Mouse (Mus musculus): Measurements from ENCODE around the gene Mrps17.
"Not testable (repeated sequence)": the region's sequence is repeated elsewhere in the genome, so short reads cannot be mapped to it uniquely, and the experiment has no call there.

Mrps17 gene

DNA sequence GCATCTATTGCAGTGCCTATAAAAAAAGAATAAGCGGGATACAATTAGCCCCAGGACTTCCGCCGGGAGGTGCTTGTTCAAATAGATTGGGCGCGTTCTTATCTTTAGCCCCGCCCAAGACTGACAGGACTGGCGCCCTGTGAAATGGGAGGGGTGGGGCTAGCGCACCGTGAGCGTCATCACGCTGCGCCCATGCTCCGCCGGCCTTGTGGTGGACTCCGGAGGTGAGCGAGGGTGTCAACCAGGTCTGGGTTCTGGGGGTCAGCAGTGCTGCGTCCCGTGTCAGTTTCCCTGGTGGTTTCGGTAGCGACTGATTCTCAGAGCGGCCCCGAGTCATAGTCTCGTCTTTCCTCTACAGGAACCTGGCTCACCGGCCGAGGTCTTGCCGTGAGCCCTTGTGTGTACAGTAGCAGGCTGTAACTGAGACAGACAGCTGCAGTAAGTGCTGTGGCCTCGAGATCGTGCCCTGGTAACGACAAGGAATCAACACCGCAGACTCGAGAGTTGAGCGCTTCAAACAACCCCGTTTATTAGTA lies at the start of gene Mrps17:
Gene Mrps17 (plus strand): TSS at position 172 of the 536 bp plus-strand sequence.
- DNase-seq (ENCODE audit: low spot score), result peak; percentile 89

DNA sequence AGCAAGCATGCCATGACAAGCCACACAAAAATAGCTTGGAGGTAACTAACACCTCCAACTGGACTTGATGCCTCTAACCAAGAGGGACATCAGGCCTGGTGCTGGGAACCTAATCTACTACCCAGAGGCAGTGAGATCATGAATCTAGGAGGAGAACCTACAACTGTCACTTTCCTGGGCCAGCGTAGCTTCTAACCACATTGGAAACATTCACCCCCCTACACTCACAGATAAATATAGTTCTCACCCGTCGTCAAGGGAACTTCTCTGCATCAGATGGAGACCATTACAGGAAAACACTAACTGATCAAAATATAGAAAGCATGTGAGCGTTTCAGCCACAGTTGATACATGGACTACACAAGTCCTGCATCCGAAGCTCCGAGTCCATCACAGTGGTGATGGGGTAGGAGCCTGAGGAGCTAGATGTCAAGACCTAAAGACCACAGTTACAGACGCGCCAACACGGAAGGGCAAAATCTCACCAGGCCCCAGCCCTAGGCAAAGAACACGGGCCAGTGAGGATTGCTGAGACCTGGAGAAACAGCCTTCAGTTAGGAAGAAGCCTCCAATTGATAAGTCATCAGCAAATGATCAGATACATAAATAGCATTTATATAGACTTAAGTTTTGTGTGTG lies 48.9 kb upstream of the Mrps17 start:
- no peak for DNase-seq (ENCODE audit: low spot score)

DNA sequence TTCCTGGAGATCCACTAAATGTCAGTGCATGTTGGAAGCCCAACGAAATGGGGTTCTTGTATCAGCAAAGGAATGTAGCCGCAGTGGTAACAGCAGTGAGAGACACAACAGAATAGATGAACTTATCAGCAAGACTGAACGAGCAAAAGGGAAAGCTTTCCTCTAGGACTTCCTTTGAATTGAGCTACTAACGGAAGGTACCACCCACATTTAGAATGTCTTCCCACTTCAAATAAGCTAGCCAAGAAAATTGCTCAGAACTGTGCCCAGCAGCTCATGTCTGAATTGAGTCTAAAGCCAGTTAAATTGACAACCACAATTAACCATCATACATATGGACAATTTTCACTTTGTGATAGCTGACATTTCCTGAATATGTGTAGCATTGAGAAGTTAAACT lies 47.4 kb upstream of the Mrps17 start:
- no peak for DNase-seq (ENCODE audit: low spot score)

DNA sequence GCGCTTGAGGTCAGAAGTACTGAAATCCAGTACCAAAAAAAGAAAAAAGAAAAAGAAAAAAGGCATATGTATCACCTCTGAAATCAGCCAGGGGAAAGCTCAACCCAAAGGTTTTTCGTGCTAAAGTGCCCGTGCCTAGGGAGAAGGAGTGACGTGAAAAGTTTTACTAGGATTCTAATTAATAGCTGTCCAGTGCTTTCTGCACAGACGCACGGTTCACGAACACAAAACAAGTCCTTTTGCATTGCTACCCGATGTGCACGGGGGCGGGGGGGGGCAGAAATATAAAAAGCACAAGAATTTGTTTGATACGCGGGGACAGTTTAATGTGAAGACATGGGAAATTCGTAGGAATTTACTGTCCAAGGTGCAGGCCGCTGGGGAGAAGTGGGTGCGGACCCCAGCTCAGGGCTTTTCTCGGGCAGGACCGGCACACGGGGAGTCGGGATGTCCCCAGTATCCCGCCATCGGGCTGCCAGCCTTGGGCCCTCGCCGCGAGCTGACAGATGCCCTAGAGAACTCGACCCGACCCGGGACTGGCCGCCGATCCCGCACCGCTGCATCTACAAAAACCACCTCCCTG lies 45.8 kb upstream of the Mrps17 start:
- no peak for DNase-seq (ENCODE audit: low spot score)

DNA sequence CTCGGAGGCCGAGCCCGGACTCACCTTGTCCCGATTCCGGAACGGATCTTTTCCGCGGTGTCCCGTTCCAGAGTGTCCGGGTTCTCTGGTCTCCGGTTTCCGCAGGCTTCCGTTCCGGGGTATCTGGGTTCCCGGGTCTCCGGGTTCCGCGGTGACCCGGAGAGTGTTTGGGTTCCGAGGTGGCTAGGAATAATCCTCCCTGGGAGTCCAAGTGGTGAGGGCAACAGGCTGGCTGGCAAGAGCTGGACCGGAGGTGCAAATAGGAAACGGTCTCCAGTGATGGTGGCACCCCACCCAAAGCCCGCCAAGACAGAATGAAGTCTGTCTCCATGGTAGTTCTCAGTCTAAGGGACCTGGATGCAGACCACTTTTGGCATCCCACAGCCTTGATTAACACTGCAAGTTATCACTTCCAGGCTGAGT lies 45.2 kb upstream of the Mrps17 start, which contains the start of gene Zfp11:
Gene Zfp11 (minus strand): TSS at position 64 of the 423 bp plus-strand sequence.
- peak; percentile 38 for DNase-seq (ENCODE audit: low spot score)

DNA sequence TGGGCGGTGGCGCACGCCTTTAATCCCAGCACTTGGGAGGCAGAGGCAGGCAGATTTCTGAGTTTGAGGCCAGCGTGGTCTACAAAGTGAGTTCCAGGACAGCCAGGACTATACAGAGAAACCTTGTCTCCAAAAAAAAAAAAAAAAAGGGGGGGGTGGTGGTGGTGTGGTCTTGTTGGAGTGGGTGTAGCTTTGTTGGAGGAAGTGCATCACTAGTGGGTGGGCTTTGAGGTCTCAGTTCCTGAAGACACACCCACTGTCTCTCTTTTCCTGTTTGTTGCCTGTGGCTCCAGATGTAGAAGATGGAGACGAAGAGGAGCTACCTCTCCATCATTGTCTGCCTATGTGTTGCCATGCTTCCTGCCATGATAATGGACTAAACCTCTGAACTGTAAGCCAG lies 30.2 kb upstream of the Mrps17 start:
- not testable (repeated sequence) for DNase-seq (ENCODE audit: low spot score)

DNA sequence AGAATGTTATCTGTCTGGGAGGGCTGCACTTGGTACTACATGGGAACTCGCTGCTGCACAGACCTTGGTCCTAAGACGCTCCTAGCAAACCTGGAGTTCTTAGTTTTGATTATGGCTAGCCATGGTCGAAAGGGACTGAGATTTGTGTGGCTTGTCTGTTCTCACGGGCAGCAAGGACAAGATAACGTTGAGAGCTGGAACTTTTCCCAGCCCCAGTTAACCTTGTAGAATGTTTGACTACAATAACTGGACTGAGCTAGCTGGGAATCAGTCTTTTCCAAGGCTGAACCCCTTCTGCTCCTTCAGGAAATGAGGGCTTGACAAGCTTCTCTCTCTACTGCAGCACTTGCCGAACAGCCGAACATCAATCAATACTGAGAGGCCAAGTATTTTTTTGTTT lies 27.7 kb upstream of the Mrps17 start:
- DNase-seq (ENCODE audit: low spot score), result peak; percentile 68

DNA sequence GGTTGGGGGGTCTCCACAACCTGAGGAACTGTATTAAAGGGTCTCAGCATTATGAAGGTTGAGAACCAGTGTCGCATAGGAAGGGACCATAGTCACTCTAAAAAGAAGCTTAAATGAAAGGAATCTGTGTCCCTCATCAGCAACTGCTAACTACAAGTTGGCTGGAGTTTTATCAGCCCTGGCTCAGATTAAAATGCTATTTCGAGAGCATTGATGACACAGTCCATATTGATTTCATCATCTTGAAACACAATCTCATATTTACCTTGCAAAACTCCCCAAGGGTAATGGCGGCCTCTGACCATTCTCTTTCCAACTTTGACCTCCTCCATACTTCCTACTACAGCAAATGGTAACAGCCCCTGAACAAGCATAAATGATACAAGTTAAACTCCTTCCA lies 24.8 kb upstream of the Mrps17 start:
- DNase-seq (ENCODE audit: low spot score), result no peak

DNA sequence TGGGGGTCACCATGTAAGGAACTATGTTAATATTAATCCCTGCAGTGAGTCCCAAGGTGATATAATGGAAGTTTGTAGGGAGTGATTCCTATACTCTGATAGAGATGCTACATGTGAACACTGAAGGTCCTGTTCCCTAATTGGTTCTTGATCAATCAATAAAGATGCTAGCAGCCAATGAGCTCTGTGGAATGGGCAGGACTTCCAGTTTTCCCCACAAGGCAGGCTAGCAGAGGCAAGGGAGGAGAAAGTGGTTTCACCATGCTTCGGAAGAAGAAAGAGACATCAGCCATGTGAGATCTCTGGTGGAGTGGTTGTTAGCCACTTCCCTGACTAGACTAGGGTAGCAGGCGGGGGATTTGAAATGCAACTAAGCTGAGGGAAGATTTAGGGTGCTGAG lies 14.8 kb upstream of the Mrps17 start:
- no peak for DNase-seq (ENCODE audit: low spot score)

DNA sequence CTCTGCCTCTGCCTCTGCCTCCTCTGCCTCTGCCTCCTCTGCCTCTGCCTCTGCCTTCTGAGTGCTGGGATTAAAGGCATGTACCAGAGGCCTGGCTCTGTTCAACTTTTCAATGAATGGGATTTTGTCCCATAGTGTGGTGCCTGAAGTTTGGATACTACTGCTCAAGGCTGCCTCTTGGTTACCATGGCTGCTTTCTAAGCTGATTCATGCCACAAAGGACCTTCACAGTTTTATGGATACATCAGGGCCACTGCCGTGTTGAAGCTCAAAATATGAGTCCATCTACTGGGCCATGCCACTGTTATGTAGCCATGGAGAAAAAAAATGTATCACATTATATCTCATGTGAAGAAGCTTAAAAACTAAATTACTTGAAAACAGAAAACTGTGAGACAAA lies 13.6 kb upstream of the Mrps17 start:
- DNase-seq (ENCODE audit: low spot score), result no peak

DNA sequence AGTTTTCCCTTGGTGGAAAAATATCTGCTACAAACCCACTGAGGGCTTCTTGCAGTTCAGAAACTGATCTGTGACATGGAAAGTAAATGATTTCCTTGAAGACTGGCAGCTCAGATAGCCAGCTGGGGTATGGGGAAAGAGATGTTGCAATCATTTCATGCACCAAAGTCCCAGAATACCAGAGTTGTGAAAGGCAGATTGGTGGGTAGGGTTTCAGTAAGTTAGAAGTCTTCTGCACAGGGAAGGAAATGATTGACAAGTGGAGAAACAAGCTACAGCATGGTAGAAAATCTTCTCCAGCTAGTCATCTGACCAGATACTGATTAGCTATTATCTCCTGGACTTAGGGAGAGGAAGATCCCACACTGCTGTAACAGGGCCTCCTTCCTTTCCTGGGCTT lies 11.9 kb upstream of the Mrps17 start:
- no peak for DNase-seq (ENCODE audit: low spot score)

DNA sequence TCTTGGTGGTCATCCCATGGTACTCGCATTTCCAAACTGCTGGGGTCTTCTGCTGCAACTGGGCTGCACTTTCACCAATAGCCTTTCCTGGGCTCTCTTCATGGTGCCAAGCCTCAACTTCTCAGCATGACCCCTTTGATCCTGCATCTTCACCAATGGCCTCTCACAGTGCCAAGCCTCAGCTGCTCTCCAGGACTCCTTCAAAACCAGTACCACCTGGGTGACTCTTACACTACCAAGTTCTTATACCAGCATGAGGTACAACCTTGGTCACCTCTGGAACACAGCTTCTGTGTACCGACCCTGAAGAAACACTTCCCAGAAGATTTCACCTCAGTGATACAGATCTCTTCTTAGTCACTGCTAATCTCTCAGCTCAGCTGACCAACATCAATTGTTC lies 6.9 kb upstream of the Mrps17 start, which contains the start of gene Sept14:
Gene Sept14 (minus strand): TSS at position 101 of the 400 bp plus-strand sequence.
- no peak for DNase-seq (ENCODE audit: low spot score)

DNA sequence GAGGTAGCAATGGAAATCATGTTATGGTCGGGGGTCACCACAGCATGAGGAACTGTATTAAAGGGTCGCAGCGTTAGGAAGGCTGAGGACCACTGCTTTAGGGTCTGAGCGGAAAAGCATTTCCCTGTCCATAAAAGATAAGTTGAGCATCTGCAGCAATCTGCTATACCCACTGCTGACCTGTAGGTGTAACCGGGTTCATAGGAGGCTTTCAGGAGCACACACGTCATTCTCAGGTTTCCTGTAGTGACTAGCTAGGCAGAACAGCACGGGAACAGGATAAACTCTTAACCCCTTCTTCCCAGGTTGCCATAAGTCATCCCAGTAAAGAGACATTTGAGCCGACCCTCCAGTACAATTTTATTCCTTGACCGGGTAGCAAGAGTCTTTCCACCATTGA lies 1.7 kb downstream of the Mrps17 start:
- no peak for DNase-seq (ENCODE audit: low spot score)

DNA sequence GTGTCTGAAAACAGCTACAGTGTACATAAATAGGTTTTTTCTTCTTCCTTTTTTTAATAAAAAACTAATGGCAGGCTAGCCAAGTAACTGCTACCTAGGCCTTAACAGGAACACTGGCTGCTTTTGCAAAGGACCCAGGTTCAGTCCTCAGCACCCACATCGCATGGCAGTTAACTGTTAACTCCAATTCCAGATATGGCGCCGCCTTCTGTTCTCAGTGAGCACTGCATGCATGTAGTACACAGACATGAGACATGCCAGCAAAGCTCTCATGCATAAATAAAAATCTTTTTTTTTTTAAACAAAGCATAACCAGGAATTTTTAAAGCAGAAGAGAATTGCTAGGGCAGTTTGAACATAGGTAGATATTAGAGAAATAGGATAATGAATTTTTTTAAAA lies 4.9 kb downstream of the Mrps17 start:
- DNase-seq (ENCODE audit: low spot score), result no peak

DNA sequence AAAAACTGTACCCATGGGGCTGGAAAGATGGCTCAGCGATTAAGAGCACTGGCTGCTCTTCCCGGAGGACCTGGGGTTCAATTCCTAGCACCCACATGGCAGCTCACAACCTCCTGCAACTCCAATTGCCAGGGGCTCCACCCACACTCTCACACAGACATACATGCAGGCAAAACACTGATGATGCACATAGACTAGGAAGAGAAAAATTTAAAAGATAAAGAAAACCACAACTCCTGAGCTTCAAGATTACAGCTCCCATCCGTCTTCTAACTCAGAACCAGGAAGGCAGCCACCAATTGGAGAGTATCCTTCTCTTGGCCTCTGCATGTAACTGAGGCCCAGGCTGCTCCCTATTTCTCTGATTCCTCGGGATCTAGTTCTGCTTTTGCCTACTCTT lies 9.0 kb downstream of the Mrps17 start:
- DNase-seq (ENCODE audit: low spot score), result no peak

DNA sequence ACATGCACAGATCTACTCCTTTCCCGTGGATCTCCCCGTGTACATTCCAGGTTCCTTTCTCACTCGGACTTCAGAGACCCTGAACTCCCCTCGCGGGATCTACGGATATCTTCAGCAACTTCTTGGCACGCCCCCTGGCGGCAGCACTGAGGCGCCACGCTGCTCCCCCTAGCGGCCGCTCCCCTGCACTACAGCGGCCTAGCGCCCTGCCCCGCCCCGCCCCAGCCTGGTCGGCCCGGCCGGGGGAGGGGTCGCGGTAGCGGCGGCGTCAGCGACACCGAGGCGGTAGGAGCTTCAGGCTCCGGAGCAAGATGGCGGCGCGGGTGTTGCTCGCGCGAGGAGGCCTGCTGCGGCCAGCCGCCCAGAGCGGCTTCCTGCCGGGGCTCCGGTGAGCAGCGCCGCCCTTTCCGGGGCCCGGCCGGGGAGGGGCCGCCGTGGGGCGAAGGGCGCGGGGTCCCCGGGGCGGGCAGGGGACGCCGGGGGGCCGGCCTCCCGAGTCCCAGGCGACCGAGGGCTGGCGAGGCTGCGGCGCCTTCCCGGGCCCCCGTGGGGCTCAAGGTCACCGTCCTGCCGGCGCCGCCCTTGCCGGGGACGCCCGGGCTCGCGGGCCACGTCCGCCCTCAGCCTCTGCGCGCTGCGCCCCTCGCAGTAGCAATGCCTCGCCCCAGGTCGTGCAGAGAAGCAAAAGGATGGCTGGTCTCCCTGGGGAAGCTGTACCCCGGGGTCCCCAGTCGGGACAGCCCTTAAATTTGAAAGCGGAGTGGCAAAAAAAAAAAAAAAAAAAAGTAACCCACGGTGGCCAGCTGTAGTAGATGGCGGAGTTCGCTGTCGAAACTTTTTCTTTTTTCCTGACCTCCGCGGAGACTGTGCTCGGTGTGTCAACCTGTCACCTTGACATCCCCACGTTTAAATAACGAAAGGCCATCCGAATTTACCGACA lies 9.8 kb downstream of the Mrps17 start, which contains the start of gene Nipsnap2:
Gene Nipsnap2 (plus strand): TSS at position 230 of the 940 bp plus-strand sequence.
- peak; percentile 85 for DNase-seq (ENCODE audit: low spot score)

DNA sequence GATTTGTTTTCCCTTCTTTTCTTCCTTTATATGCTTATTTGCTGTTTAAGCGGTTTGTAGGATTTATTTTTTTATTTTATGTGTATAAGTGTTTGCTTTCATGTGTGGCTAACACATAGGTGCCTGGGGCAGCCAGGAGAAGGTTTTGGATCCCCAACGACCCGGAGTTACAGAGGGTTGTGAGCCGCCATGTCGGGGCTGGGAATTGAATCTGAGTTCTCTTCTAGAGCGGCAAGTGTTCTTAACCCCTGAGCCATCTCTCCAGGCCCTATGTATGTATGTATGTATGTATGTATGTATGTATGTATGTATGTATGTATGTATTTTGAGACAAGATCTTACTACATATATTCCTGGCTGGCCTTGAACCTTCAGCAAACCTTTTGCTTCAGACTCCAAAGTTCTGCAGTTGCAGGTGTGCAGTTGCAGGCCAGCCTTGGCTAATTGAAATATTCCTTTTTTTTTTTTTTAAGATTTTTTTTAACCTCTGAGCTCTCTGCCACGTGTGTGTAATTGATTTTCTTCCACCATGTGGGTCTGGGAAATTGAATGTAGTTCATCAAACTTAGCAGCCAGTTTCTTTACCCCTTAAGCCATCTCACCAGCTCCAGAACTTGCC lies 10.6 kb downstream of the Mrps17 start:
- no peak for DNase-seq (ENCODE audit: low spot score)

DNA sequence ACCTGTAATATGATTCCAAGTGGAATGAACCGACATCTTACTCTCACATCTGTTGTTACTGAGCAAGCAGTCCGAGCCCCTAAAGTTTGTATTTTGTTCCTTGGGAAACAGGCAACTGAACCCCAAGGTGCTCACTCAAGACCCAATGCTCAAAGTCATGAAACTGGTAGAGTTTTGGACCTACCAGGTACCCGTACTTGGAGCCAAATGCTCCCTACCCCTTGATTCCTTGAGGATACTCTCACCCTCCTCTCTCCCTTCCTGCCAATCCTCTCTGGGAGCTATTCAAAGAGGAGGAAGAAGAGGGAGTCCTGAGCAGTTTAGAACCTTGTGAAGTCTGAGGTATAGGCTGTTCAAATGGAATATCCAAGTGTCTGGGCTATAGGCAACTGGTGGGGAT lies 11.5 kb downstream of the Mrps17 start:
- DNase-seq (ENCODE audit: low spot score), result no peak

DNA sequence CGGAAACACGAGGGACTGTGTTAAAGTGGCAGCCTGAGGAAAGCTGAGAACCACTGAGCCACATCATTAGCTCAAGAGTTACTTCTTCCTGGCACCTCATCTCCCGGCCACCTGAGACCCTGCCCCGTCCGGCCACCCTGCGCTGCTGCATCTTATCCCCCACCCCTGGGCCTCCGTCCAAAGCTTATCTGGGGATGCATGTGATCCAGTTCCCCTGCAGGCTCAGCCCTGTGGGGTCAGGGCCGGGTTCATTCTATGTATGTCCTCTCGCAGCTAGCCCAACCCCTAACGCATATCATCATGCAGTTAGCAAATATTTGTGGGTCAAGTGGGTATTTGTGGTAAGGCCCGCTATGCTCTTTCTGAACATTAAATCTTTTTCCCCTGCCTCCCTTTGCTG lies 14.0 kb downstream of the Mrps17 start:
- no peak for DNase-seq (ENCODE audit: low spot score)

DNA sequence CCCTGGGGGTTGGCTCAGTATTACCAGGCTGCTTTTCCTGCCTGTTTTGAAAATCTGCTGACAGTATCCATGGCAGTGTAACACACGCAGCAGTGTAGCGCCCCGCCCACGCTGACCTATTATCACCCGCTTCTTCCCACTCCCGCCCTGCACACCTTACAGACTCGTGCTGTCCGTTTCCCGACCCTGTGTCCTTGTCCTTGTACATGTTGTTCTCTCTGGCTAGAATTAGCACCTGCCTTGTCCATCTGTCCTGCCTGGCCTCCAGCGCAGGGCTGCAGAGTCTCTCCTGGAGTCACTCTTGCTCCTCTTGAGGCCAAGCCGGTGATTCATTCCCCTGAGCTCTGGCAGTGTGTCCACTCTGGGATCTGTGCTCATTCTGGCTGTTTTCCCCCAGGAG lies 15.0 kb downstream of the Mrps17 start:
- DNase-seq (ENCODE audit: low spot score), result no peak

DNA sequence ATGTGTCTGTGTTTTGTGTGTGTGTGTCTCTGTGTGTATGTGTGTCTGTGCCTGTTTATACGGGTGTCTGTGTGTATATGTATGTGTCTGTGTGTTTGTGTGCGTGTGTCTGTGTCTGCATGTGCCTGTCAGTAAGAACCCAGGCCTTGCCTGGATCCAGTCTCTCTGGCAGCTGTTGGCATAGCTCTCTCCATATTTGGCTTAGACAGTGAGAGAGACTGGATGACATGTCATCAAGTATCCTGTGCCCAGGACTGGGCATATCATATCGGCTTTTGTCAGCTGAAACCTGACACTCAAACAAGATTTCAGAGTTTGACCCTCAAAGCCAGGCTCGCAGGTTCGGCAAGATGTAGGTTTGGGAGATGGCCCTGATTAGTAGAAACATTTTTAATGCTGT lies 15.7 kb downstream of the Mrps17 start:
- no peak for DNase-seq (ENCODE audit: low spot score)

DNA sequence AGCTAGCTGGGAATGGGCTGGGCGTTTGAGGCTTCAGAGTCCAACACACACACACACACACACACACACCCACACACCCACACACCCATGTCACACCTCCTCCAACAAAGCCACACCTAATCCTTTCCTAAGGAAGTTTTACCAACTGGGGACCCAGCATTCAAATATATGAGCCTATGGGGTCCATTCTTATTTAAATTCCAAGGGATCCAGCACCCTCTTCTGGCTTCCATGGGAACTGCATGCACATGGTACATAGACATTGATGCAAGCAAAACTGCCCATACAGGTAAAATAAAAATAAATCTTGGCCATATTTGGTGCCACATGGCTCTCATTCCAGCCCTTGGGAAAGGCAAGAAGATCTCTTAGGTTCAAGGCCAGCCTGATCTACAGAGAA lies 25.7 kb downstream of the Mrps17 start:
- no peak for DNase-seq (ENCODE audit: low spot score)
